Mouse (Mus musculus) hindlimb bud, embryonic 11.5 days (tissue): ENCODE data around the gene Gmppa.

Experiments used
- DNase-seq: peaks from one replicate; pipeline ENCODE4 v3.0.0-alpha.2; 2012; ENCODE audit warnings: low read depth, low spot score; ENCODE audit errors: extremely low spot score

The Gmppa gene

GRCm38 (mm10) chr1:75480735-75481134 is 45.0 kb downstream of the Gmppa start:
- no peak for DNase-seq

- DNase-seq = no peak
These were observed 50.8 kb downstream of the Gmppa start for GRCm38 (mm10) chr1:75486561-75486960.

GRCm38 (mm10) chr1:75487040-75487404 is 51.3 kb downstream of the Gmppa start:
- DNase-seq = no peak

- no peak for DNase-seq
These were observed 51.9 kb downstream of the Gmppa start for GRCm38 (mm10) chr1:75487405-75488161.

- no peak for DNase-seq
These were observed 55.2 kb downstream of the Gmppa start for GRCm38 (mm10) chr1:75490785-75491551.

DNA sequence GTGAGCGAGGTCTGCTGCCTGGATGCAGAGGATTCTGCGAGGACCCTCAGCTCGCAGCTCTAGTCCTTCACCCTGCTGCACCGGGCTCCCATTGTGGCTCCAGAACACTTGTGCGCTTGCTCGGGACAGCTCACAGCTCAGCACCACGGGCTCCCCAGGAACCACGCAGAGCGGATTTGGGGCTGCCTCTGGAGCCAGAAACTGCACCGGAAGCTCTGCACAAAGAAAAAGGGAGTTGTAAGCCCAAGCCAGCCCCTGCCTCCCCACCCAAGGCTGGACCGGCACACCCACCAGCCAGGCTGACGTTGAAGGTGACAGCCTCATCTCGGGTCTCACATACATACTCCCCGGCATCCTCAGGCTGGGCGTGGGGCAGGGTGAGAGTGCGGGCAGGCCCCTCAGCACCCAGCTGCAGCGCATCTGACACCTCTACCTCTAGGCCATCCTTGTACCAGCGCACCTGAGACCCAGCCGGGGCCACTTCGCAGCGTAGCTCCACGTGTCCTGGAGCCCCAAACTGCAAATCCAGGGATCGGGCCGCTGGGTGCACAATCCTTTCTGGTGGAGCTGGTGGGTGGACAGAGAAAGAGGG is 56.9 kb downstream of the Gmppa start:
- no peak for DNase-seq
